Mouse (Mus musculus) heart, adult 2 months (tissue): ENCODE measurements around the gene Gpatch4.

Source experiments
- CTCF ChIP-seq: fragments of 200-600 bp; IDR thresholded peaks from 2 replicates; pipeline ENCODE4 v1.8.1; 2022; ENCODE audit warnings: antibody characterized with exemption, mild to moderate bottlenecking, moderate library complexity
- EP300 ChIP-seq: fragments of 200-500 bp; IDR thresholded peaks from 2 replicates; pipeline ENCODE4 v1.6.1; 2011; ENCODE audit warnings: low read depth, low read length, control low read depth; ENCODE audit not compliant: insufficient read depth
- POLR2A ChIP-seq: fragments of 200-500 bp; IDR thresholded peaks from 2 replicates; pipeline ENCODE4 v1.6.1; 2011; ENCODE audit warnings: mild to moderate bottlenecking, low read depth, low read length, control low read depth; ENCODE audit not compliant: insufficient read depth

DNA sequence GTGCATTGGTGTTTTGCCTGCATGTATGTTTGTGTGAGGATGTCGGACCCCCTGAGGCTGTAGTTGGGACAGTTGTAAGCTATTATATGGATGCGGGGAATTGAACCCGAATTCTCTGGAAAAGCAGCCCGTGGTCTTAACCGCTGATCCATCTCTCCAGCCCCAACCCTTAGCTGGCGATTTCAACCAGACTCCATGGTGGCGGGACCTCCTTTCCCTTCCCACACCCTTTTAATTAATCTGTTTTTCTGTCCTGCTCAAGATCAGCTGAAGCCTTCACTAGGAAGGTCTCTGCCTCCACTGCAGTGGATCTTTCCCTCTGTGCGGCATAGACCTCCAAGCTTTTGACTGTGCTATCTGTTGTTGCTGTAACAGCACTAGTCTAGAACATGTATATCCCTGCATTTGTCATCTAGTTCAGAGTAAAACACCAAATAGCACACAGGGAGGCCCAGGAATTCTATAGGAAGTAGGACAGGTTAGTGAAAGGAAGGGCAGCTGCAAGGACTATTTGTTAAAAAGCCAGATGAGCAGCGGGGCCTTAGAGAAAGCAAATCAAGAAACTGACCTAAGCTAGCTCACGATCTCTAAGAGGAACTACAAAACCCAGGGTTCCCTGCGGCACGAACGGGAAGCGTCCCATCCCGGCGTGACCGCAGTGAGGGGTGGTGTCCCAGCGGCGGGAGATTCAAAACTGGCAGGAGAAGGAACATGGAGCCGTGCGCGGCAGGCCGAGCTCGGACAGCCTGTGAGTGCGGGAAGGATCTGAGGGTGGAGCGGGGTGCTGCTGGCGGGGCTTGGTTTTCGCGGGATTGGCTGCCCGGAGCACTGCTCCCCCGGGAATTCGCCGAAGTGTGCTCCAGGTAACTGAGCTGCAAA is 38.7 kb downstream of the Gpatch4 start, which contains the start of gene Iqgap3:
- TF ChIP-seq POLR2A (no peak), CTCF (peak; percentile 47), EP300 (no peak)
